In genomic region chr13:30576819-30577218, GRCm38 (mm10) we compare ENCODE assay signal across 16 mouse cellular contexts.
"Had no signal": no experiment of that assay in that cellular context is flagged by ENCODE, and none has a peak within 500 bp of the region (broad histone marks: within the 10 kb centered on the region; RNA-seq: fewer than 3 reads in every experiment).

No protein-coding gene starts in this region.

- H3K27me3 ChIP-seq: limb, embryonic 12.5 days; limb, embryonic 15.5 days had no signal

- H3K36me3 ChIP-seq: limb, embryonic 12.5 days; limb, embryonic 15.5 days had no signal

- H3K9me3 ChIP-seq: limb, embryonic 12.5 days; limb, embryonic 15.5 days had no signal

- H3K27ac ChIP-seq: limb, embryonic 12.5 days; limb, embryonic 15.5 days; liver, embryonic 14.5 days; macrophage had no signal

- DNase-seq: kidney, adult 11 months; kidney, adult 8-10 months; kidney, postnatal 14 days; kidney, postnatal 4 days; left cerebral cortex, postnatal 4 days; liver, postnatal 0 days; midbrain, embryonic 14.5 days; thymus, adult 18-20 months; thymus, postnatal 36 days had no signal

- ATAC-seq: liver, postnatal 0 days had no signal

- H3K4me3 ChIP-seq: limb, embryonic 12.5 days; limb, embryonic 15.5 days; myocyte had no signal

- H3K4me1 ChIP-seq: limb, embryonic 12.5 days; limb, embryonic 15.5 days had no signal

- H3K9ac ChIP-seq: limb, embryonic 12.5 days; limb, embryonic 15.5 days; liver, embryonic 14.5 days; liver, postnatal 0 days had no signal

- H3K4me2 ChIP-seq: limb, embryonic 12.5 days; limb, embryonic 15.5 days; liver, embryonic 11.5 days; midbrain, embryonic 11.5 days had no signal
